Mouse (Mus musculus) embryonic fibroblast, embryonic 13.5 days (primary cell): ENCODE measurements around the gene Ttyh2.

Experiments used
- CTCF ChIP-seq: IDR thresholded peaks from 2 replicates; pipeline ENCODE4 v1.5.1; 2011; ENCODE audit warnings: mild to moderate bottlenecking, control low read depth, low read length, moderate library complexity, borderline replicate concordance; ENCODE audit not compliant: insufficient read depth
- POLR2A ChIP-seq: IDR thresholded peaks from 2 replicates; pipeline ENCODE4 v1.6.1; 2011; ENCODE audit warnings: low read depth, mild to moderate bottlenecking, control low read depth, low read length, moderate library complexity

- TF ChIP-seq CTCF (no peak), POLR2A (no peak)
Measured at GRCm38 (mm10) chr11:114764820-114765818, 89.9 kb downstream of the Ttyh2 start, which contains the start of gene Kif19a.
